Mouse (Mus musculus) T-cell, adult 2 months (primary cell): ENCODE results near the gene Batf3.

Experiments
- DNase-seq: peaks from one replicate; pipeline ENCODE4 v3.0.0; 2022; ENCODE audit warnings: low spot score

Batf3 gene

GRCm38 (mm10) chr1:191097802-191098747 lies at the start of gene Batf3:
Gene Batf3, plus strand, starts transcription at chr1:191097847.
- no peak for DNase-seq

- no peak for DNase-seq
Measured at GRCm38 (mm10) chr1:191053555-191053954, 44.1 kb upstream of the Batf3 start.

- no peak for DNase-seq
Measured at GRCm38 (mm10) chr1:191054870-191055532, 42.6 kb upstream of the Batf3 start.

DNA sequence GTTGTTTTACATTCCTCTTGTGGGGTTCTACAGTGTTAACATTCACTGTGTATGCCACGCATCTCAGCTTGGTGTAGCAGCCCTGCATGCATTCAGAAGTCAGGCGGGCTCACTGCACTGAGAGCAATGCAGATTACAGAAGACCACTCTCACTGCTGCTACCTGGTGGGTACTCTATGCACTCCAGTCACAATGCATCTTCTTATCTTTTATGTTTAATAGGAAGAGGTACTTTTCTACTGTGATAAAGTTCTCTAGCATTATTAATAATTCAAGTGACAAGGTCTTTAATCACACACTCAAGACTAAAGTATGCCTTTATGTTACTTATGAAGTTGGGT lies 42.1 kb upstream of the Batf3 start:
- DNase-seq = no peak

- DNase-seq = no peak
Measured at GRCm38 (mm10) chr1:191057461-191057860, 40.2 kb upstream of the Batf3 start.

DNA sequence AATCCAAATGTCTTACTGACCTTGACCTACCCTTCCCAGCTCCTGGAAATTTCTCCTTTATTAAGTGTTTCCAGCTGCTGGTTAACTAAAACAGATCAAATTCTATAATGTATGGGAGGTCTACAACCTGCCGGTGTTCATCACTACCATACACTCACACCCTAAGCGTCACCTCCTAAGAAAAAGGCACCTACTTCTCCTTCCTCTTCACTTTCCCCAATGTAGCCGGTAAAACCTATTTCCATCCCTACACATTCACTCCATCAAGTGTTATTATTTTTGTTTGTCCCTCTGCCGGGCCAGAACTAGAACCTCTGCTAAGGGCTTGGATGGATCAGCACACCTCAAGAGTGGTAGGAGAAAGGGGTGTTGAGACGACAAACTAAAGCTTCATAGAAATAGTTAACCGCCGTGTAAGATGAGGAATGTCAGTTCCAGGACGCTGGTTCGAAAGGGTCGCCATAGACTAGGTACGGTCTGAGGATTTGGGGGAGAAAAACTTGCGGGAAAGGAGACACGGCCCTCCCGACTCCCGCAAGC lies 35.3 kb upstream of the Batf3 start:
- DNase-seq = no peak

DNA sequence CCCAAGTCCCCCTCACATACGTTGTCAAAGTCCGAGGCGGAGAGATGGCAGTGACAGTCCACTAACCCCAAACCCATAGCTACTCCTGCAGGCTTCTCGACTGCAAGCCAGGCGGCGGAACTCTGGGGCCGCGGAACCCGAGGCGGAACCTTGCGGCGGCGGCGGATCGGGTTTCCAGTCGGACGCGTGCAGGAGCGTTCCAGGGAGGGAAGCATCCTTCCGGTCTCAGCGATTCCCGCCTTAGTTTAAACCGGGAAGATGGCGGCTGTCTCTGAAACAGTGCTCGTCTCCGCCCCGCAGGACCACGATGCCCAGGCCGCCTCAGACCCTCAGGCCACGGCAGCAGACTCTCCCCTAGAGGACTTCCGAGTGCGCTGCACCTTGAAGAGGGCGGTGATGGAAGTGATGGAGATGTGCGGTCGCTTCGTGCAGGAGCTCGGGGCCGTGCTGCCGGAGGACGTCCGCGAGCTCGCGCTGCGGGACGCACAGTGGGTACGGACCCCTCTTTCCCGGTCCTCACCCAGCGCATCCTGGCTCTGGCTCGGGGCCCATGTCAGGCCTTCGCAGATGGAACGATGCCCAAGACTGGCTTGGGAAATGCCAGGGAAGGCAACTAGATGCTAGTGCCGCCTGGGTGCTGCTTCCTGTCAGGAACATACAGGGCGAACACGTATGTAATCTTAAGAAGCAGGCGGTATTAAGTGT lies 34.7 kb upstream of the Batf3 start, which contains the start of the genes Tatdn3 and Nsl1:
Tatdn3 (minus strand) TSS at position 152 of the 705 bp plus-strand sequence.
Nsl1 (plus strand) TSS at position 232 of the 705 bp plus-strand sequence.
- peak; percentile 89 for DNase-seq

- no peak for DNase-seq
Measured at GRCm38 (mm10) chr1:191063700-191064099, 33.9 kb upstream of the Batf3 start.

DNA sequence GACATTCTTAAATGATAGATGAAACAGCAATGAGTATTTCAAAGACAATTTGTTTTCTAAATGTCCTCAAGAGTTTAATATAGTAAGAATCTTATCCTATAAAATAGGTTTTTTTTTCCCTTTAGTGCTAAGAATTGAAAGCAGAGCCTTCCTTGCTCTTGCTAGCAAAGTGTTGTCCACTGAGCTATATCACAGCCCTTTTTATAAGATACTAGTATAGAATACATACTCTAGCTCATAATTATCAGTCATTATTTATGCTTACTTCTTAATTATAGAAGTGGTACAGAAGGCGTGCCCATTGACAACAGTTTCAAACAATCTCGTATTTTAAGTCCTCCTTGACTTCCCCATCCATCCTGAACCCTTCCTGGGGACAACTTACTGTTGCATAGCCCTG lies 33.1 kb upstream of the Batf3 start:
- DNase-seq = no peak

- no peak for DNase-seq
Measured at GRCm38 (mm10) chr1:191065188-191065587, 32.5 kb upstream of the Batf3 start.

GRCm38 (mm10) chr1:191068377-191068776 lies 29.3 kb upstream of the Batf3 start:
- no peak for DNase-seq

GRCm38 (mm10) chr1:191070259-191070658 lies 27.4 kb upstream of the Batf3 start:
- DNase-seq = no peak

DNA sequence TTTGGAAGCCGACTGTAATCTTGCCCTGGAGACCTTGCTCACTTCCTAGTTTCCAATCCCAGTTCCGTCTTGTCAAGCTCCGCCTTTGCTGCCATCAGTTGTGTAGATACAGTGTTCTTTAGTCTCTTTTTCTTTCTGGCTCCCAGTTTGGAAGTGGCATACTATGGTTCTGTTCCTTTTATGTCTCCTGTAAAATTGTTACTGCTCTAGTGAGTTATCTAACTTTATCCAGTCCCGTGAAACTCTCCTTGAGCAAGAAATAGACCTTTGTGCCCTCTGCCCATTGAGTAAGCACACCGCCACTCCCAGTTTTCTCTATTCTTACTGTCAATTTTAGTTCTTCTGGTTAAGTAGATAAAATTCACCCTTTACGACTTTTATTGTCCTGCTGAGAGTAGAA lies 26.0 kb upstream of the Batf3 start:
- DNase-seq = no peak

GRCm38 (mm10) chr1:191072329-191072913 lies 25.2 kb upstream of the Batf3 start:
- DNase-seq = no peak

DNA sequence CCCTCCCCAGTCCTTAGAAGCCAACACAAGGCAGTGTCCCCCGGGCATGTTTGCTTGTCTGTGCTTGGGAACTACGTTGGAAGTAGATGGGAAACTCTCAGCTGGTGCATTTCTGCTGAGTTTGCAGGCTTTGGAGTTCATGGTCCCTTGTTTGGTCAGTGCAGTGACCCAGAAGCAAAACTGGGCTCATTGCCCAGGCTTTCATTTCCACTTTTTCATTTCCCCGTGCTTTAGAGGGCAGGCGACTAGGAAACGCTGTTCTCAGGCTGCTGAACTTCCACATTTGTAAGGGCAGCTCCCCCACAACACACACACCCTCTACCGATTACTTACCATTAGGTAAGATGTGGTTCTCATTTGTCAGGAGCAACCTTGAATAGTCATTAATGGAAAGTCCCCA lies 24.6 kb upstream of the Batf3 start:
- no peak for DNase-seq

DNA sequence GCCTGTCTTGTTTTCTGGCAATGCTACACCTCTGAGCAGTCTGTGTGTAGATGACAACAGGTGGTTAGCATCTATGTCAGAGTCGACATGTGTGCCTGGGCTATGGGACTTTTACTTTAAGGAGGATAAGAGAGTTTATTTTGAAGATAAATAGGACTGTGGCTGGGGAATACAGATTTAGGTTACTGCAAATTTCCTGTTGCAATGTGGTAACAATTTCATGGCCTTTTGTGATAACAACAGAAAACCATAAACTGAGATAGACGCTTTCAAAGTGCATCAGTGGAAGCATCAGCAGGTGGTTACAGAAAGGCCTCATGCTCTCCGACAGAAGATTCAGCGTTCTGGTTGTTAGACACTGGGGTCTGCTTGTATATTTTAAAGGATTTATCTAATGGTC lies 24.2 kb upstream of the Batf3 start:
- no peak for DNase-seq

DNA sequence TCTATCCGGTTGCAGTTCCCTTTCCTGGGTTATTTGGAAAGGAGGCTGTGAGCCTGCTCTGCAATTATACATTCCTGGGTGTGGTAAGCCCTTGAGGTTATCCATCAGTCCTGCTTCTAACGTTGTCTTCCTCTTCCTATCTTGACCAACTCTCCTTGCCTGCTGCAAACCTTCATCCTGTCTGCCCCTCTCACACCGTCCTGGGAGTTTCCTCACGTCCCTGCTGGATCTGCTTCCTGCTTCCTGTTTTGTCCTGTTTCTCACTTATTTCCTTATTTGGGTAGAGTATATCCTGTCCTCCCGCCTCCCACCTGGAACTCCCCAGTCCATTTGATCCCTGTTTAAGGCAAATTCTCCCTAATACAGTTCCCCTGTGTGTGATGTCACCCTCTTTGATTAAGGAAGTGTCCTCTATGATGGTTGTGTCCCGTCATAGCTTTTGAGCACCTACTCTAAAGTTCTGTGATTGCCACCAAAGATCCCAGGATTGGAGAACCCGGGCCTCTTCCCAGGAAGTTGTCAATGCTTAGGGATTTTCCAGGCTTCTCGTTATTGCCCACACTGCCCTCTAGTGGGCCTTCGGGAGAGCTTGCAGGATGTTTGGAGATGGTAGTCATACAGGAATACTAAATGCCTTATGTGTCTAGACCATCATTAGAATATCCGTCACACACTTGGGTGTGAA lies 22.3 kb upstream of the Batf3 start:
- DNase-seq = no peak

DNA sequence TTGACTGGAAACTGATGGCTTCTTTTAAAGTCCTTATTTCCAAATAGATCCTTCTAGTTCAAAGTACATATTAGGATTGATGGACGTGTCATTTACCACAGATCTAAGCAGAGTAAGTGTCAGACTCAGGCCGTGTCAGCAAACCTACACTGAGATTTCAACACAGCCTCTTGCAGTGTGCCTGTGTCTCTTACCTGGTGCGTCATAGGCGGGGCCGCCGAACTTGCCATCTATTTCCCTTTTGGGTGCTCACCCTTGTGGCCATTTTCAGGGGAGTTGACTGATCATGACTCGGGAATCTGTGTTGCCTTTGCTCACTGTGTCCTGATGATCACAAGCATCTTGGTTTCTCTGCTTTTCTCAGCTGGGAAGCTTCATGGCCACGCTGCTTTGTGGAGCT lies 14.4 kb upstream of the Batf3 start:
- DNase-seq = no peak

GRCm38 (mm10) chr1:191084951-191085559 lies 12.6 kb upstream of the Batf3 start:
- peak; percentile 22 for DNase-seq

DNA sequence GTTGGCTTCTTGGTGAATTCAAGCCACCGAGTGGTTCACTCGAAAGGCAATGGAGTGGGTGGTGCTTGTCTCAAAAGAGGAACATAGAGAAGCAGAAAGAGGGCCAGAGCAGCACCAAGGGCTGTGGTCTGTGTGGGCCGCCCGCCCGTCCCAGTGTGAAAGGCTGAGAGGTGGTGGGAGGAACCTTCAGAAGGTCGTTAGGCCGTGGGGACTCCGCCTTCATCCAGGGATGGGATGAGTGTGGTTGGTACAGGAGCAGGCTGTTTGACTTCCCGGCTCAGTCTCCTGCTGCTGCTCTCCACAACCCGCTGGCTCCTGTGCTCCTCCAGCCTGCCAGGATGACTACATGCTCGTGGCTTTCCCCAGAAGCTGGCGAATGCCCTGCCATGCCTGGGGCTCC lies 12.1 kb upstream of the Batf3 start:
- DNase-seq = no peak

GRCm38 (mm10) chr1:191086304-191086878 lies 11.3 kb upstream of the Batf3 start:
- DNase-seq = no peak
